Mouse (Mus musculus): ENCODE measurements around the gene Il16.

- no peak for TF ChIP-seq EP300 (IDR thresholded peaks at IDR 0.05; ENCODE audit: low read depth)
- TF ChIP-seq CTCF (IDR thresholded peaks at IDR 0.05; ENCODE audit: low read depth) = no peak
These were observed 129.3 kb downstream of the Il16 start for GRCm38 (mm10) chr7:83616268-83616667.
